Mouse (Mus musculus) lung, embryonic 15.5 days (tissue): ENCODE measurements at regions not wholly inside any gene's neighbourhood (a gene's known extent, or its start where the extent isn't known, plus 50 kb on each side); places are given as distances from the start of the nearest gene placed in this dataset.

Experiments
- ATAC-seq: fragments of 200-750 bp; cut with Nextera tagmentation; 2 replicates; pipeline ENCODE4 v1.8.0; 2017; ENCODE audit warnings: moderate number of reproducible peaks, borderline replicate concordance; ENCODE audit not compliant: low FRiP score, low TSS enrichment; ENCODE audit errors: extremely low read depth
- H3K27ac ChIP-seq: fragments of 300-500 bp; sonication (generic); 2 replicates; pipeline ENCODE4 v1.5.1; 2015; ENCODE audit warnings: moderate library complexity, mild to moderate bottlenecking, inconsistent platforms
- H3K27me3 ChIP-seq: fragments of 300-500 bp; sonication (generic); 2 replicates; pipeline ENCODE4 v1.6.1; 2015; ENCODE audit warnings: inconsistent platforms
- H3K36me3 ChIP-seq: fragments of 300-500 bp; sonication (generic); 2 replicates; pipeline ENCODE4 v1.6.1; 2015; ENCODE audit warnings: inconsistent platforms
- H3K4me1 ChIP-seq: fragments of 300-500 bp; sonication (generic); 2 replicates; pipeline ENCODE4 v1.6.1; 2015; ENCODE audit warnings: inconsistent platforms
- H3K4me2 ChIP-seq: fragments of 300-500 bp; sonication (generic); 2 replicates; pipeline ENCODE4 v1.6.1; 2015; ENCODE audit warnings: inconsistent platforms, mild to moderate bottlenecking, moderate library complexity
- H3K4me3 ChIP-seq: fragments of 300-500 bp; sonication (generic); 2 replicates; pipeline ENCODE4 v1.5.1; 2015; ENCODE audit warnings: mild to moderate bottlenecking, inconsistent platforms
- H3K9ac ChIP-seq: fragments of 300-500 bp; sonication (generic); 2 replicates; pipeline ENCODE4 v1.6.1; 2015; ENCODE audit warnings: inconsistent platforms
- H3K9me3 ChIP-seq: fragments of 300-500 bp; sonication (generic); 2 replicates; pipeline ENCODE4 v1.6.1; 2016; ENCODE audit warnings: inconsistent platforms
- WGBS: fragments of 180-500 bp; shearing (Covaris S2); methylation state at CpG from one replicate; pipeline ENCODE4 v1.1.7; 2015; 5-methylcytosine and 5-hydroxymethylcytosine counted together

DNA sequence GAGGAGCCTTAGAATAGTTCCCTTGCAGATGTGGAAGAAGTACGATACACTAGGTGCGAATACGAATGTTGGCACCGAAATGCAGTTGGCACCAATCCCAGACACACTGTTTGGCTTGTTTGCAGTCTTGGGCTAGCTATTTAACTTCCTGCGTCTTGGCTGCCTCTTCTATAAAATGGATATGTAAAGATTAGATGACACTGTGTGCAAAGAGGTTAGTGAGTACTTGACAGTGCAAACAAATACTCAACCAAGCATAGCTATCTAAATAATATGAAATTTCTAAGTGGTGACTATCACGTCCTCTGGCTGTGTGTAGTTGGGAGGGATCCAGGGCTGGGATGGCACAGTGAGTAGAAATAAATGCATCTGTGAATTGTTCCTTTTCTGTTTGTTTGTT is 86.9 kb downstream of the Ccdc71l start:
- ATAC-seq = peak; percentile 62; the same call in 1 of the 2 replicates
- H3K4me1 ChIP-seq = peaks cover 13% of the 10 kb centered on the region
- no peak overlapping the region for H3K4me3 ChIP-seq
- H3K27ac ChIP-seq = no peak overlapping the region
- no peak overlapping the region for H3K9ac ChIP-seq
- no peaks in the 10 kb centered on the region for H3K36me3 ChIP-seq
- H3K4me2 ChIP-seq = no peak overlapping the region
- no peaks in the 10 kb centered on the region for H3K9me3 ChIP-seq
- WGBS = 15% methylated on average over 6 of the region's 6 CpGs
- no peaks in the 10 kb centered on the region for H3K27me3 ChIP-seq

DNA sequence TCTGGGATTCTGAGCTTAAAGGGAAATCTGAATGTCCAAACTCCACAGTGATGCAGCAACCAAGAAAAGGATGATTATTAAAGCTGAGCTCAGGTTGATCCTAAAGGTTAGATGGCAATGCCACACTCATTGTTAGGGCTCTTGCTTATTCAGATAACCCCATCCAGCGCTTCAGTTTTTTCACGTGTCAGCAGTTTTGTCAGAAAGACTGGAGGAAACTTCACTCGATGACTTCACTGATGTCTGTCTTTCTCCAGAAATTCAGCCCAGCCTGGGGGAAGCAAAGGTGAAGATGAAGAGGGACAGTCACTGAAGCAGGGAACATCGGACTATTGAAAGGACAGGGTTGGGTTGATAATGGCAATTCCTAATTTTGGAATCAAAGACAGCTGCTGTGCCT is 91.4 kb downstream of the Ccdc71l start:
- no peak overlapping the region for H3K4me3 ChIP-seq
- no peaks in the 10 kb centered on the region for H3K36me3 ChIP-seq
- no peak overlapping the region for H3K27ac ChIP-seq
- peaks cover 13% of the 10 kb centered on the region for H3K4me1 ChIP-seq
- WGBS = 71% methylated on average over 4 of the region's 4 CpGs
- no peaks in the 10 kb centered on the region for H3K9me3 ChIP-seq
- no peak for ATAC-seq
- no peak overlapping the region for H3K9ac ChIP-seq
- no peak overlapping the region for H3K4me2 ChIP-seq
- H3K27me3 ChIP-seq = no peaks in the 10 kb centered on the region

DNA sequence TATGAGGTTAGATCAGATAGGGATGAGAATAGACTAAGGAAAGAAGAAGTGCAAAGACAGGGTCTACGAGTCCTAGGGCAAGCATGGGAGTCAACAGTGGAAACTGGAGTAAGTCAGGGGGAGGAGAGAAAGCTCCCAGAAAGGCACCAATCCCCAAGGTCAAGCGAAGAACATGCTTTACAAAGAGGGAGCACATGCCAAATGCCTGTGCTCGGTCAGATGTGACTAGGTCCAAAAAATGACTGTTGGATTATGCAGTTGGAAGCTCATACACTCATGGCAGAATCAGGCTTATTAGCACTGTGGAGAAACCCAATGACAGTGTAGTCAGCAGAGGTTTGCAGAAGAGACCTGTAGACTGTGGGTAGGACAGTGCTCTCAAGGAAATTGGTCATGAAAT is 100.9 kb downstream of the Ccdc71l start:
- Histone ChIP-seq H3K4me2 (no peak overlapping the region), H3K27me3 (no peaks in the 10 kb centered on the region), H3K9ac (no peak overlapping the region), H3K4me3 (no peak overlapping the region), H3K27ac (no peak overlapping the region), H3K9me3 (no peaks in the 10 kb centered on the region), H3K36me3 (no peaks in the 10 kb centered on the region), H3K4me1 (0 out of 2 replicates have a peak, but pooled peaks cover 2% of the 10 kb centered on the region)
- no peak for ATAC-seq
- 80% methylated on average over 3 of the region's 3 CpGs for WGBS

DNA sequence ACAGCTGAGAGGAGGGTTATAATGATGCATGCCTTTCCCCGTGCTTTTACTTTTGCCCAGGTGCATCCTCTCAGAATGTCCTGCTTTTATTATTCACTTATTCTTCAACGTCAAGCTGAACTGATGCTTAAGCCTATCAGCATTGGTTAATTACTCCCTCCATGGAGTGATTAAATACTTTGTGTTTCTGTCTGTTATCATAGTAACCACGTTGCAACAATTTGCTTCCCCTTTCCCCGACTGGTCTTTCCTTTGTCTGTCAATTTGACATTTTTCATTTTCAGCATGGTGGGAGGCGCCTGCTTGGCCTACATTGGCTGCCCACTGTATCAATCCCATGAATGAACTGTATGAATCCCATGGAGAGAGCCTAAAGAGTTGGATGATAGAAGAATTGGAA is 101.8 kb downstream of the Ccdc71l start:
- no peaks in the 10 kb centered on the region for H3K36me3 ChIP-seq
- WGBS = 61% methylated on average over 5 of the region's 5 CpGs
- no peak overlapping the region for H3K4me3 ChIP-seq
- 0 out of 2 replicates have a peak, but pooled peaks cover 2% of the 10 kb centered on the region for H3K4me1 ChIP-seq
- no peak overlapping the region for H3K4me2 ChIP-seq
- H3K27me3 ChIP-seq = no peaks in the 10 kb centered on the region
- H3K9ac ChIP-seq = no peak overlapping the region
- ATAC-seq = no peak
- no peak overlapping the region for H3K27ac ChIP-seq
- H3K9me3 ChIP-seq = no peaks in the 10 kb centered on the region

DNA sequence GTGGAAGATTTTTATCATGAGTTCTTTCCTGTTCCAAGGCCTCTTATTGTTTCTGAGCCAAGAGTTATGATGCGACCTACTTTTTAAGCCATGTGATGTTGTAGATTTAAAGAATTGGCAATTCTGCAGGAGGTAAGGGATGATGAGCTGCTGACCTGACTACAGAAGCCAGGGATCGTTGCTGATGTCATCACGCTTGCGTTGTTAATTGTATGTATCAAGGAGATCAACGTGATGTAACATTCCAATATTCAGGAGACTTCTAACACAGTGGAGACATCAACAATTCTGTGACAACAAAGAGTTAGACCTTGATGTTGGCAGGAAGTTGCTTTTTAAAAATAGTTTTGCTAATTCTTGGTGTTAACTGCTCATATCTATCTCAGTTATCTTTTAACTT is 102.5 kb downstream of the Ccdc71l start:
- Histone ChIP-seq H3K4me3 (no peak overlapping the region), H3K9me3 (no peaks in the 10 kb centered on the region), H3K4me2 (no peak overlapping the region), H3K27me3 (no peaks in the 10 kb centered on the region), H3K36me3 (no peaks in the 10 kb centered on the region), H3K4me1 (0 out of 2 replicates have a peak, but pooled peaks cover 2% of the 10 kb centered on the region), H3K9ac (no peak overlapping the region), H3K27ac (no peak overlapping the region)
- ATAC-seq = no peak
- WGBS = 71% methylated on average over 5 of the region's 5 CpGs

DNA sequence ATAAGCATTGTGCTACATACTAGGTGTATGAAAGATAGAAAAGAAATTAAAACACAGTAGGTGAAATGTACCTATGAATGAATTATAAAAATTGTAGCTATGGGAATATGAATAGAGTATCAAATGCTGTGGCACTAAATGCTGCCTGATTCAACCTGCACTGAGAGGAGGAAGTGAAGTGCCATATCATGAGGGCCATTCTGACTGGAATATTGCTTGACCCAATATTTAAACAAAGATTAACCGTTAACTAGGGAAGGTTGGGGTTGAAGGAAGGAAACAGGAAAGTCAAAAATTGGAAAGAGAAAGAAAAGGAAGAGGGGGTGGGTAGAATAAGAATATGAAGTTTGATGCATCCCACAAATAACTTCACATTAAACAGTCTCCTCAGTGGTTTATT is 103.8 kb downstream of the Ccdc71l start:
- no peak overlapping the region for H3K27ac ChIP-seq
- H3K4me2 ChIP-seq = no peak overlapping the region
- ATAC-seq = no peak
- H3K4me3 ChIP-seq = no peak overlapping the region
- H3K9me3 ChIP-seq = no peaks in the 10 kb centered on the region
- no peak overlapping the region for H3K9ac ChIP-seq
- 40% methylated on average over 1 of the region's 1 CpGs for WGBS
- H3K27me3 ChIP-seq = no peaks in the 10 kb centered on the region
- H3K4me1 ChIP-seq = peaks cover 10% of the 10 kb centered on the region
- H3K36me3 ChIP-seq = no peaks in the 10 kb centered on the region

DNA sequence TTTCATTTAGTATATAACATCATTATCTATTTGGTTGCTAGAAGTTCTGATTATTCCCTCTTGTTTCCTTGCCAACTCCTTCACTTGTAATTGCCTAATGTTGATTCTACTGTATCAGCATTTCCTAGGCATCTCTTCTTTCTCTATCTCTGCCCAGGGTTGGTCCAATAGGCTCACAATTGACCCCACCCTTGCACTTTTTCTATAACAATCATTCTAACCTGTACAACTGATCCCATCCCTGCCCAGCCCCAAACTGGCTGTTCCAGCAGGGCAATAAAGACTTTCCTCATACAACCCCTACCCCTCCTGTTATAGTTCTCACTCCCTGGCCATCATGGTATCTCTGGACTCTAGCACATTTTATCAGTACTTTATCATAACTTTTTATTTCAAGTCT is 104.3 kb downstream of the Ccdc71l start:
- Histone ChIP-seq H3K27me3 (no peaks in the 10 kb centered on the region), H3K9ac (no peak overlapping the region), H3K27ac (no peak overlapping the region), H3K4me3 (no peak overlapping the region), H3K9me3 (no peaks in the 10 kb centered on the region), H3K36me3 (no peaks in the 10 kb centered on the region), H3K4me2 (no peak overlapping the region), H3K4me1 (peaks cover 14% of the 10 kb centered on the region)
- no peak for ATAC-seq

DNA sequence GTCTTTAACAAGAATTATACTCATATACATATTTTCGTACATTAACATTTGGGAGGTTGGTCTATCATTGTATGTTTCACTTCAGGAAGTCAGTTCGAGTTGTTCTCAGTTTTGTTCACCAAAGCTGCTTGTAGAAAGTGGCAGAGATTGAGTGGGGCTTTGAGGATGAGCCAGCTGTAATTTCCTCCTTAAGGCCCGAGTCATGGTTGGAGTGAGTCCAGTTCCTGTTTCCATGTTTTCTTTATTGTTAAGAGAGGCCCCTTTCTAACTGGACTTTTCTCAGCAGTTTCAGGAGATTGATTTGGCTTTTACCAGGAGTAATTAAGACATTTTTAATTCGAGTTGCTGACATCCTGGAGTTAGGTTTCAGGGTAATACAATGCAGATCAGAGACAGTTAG is 107.7 kb downstream of the Ccdc71l start:
- Histone ChIP-seq H3K4me1 (peaks cover 23% of the 10 kb centered on the region), H3K9ac (no peak overlapping the region), H3K27ac (no peak overlapping the region), H3K36me3 (no peaks in the 10 kb centered on the region), H3K4me3 (no peak overlapping the region), H3K4me2 (no peak overlapping the region), H3K27me3 (no peaks in the 10 kb centered on the region), H3K9me3 (no peaks in the 10 kb centered on the region)
- WGBS = 25% methylated on average over 4 of the region's 4 CpGs
- no peak for ATAC-seq

DNA sequence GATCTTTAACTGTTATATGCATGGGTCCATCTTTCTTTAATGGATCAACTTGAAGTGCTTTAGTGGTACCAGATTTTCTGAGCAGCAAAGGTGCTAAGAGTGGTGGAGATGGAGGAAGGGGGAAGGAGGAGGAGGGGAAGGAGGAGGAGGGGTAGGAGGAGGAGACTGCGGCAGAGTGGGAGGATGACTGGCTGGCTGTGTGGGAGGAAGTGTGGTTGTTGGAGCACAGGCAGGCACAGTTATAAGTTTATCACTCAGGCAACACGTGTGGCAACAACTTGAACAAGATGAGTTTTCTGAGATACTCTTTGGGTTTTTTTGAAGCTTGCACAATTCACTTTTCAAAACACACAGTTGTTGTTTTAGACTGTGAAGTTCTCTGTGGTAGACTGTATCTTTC is 108.2 kb downstream of the Ccdc71l start:
- Histone ChIP-seq H3K4me1 (peaks cover 23% of the 10 kb centered on the region), H3K4me2 (no peak overlapping the region), H3K4me3 (no peak overlapping the region), H3K9me3 (no peaks in the 10 kb centered on the region), H3K36me3 (no peaks in the 10 kb centered on the region), H3K27me3 (no peaks in the 10 kb centered on the region), H3K9ac (no peak overlapping the region), H3K27ac (no peak overlapping the region)
- no peak for ATAC-seq
- WGBS = 16% methylated on average over 2 of the region's 2 CpGs

DNA sequence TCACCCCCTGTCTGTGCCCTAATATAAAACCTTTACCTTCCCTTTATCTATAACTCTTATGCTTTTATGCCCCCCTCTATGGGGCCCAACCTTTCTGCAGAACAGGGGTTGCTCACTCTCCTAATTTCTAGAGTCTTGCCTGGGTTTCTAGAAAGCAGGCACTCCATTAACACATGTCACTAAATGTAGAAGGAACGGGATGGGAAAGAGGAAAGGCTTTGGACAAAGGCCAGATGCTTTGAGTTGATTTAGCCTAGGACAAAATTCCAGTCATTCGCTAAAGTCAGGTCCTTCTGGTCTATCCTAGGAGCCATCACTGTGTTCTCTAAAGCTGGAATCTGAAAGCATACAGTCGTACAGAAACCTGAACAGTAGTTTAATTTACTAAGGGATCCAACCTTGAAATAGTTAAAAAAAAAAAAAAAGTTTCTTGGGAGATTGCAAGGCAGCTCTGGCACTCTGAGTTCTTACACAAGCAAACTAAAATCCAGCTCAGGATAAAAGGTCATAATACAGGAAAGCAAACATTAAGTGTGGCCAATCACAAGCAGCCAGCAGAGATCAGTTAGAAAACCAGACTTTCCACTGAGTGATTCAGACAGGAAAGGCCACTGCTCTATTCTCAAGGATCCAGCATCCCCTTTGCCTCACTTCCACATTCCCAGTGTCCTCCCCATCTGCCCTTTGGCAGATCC is 109.5 kb downstream of the Ccdc71l start:
- H3K9ac ChIP-seq = no peak overlapping the region
- peak; percentile 74; the same call in 1 of the 2 replicates for ATAC-seq
- 15% methylated on average over 3 of the region's 3 CpGs for WGBS
- H3K27me3 ChIP-seq = no peaks in the 10 kb centered on the region
- H3K9me3 ChIP-seq = no peaks in the 10 kb centered on the region
- no peak overlapping the region for H3K4me3 ChIP-seq
- H3K36me3 ChIP-seq = no peaks in the 10 kb centered on the region
- peak overlapping the region; percentile 59 for H3K27ac ChIP-seq
- no peak overlapping the region for H3K4me2 ChIP-seq
- H3K4me1 ChIP-seq = peaks cover 21% of the 10 kb centered on the region

DNA sequence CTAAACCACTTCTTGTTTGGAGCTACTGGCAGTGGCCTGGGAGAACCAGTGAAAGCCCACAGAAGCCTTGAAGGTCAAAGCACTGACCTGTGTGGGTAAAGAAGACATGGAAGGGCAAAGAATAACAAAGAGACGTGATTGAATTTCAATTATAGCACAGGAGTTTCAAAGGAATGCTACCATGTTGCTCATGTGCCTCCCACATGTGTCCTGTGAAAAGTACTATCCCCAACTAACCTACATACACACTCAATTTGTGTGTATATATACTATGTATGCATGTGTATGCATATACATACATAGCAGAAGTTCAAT is 110.0 kb downstream of the Ccdc71l start:
- Histone ChIP-seq H3K4me3 (no peak overlapping the region), H3K9me3 (no peaks in the 10 kb centered on the region), H3K27ac (peak overlapping the region; percentile 59; the same call in 1 of the 2 replicates), H3K36me3 (no peaks in the 10 kb centered on the region), H3K4me2 (no peak overlapping the region), H3K27me3 (no peaks in the 10 kb centered on the region), H3K9ac (no peak overlapping the region), H3K4me1 (peaks cover 21% of the 10 kb centered on the region)
- no peak for ATAC-seq
- WGBS = 26% methylated on average over 1 of the region's 1 CpGs

DNA sequence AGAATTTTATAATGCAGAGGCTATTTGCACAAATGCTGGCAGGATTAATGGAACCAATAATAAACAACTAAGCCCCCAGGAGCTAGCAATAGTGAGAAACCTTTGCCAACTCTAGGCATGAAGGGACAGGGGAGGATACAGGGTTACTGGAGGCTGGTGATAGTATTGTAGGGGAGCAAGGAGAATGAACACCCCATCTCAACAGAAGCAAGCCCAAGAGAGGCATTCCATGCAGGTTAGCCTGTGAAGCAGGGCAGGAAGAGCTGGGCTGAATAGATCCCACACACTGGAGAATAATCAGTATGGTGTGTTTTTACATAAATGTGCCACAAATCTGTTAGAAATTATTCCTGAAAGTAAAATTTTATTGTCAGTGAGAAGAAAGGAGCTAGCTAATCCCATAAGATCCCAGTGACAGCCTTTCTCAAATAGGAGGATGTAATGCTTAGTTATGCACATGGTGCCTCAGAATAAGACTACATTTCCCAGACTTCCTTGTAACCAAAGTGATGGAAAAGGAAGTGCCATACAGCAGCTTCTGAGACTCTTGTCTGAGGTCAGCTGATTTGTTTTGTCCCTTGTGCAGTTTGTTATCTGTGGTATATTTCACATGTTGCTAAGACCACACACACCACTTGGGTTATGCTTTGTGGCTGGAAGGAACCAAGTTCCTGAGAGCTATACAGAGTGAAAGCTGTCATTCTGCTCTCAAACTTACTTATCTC is 111.1 kb downstream of the Ccdc71l start:
- H3K4me3 ChIP-seq = no peak overlapping the region
- peaks cover 21% of the 10 kb centered on the region for H3K4me1 ChIP-seq
- H3K9me3 ChIP-seq = no peaks in the 10 kb centered on the region
- no peak for ATAC-seq
- no peaks in the 10 kb centered on the region for H3K27me3 ChIP-seq
- no peak overlapping the region for H3K4me2 ChIP-seq
- no peak overlapping the region for H3K9ac ChIP-seq
- no peak overlapping the region for H3K27ac ChIP-seq
- no peaks in the 10 kb centered on the region for H3K36me3 ChIP-seq
